Mouse (Mus musculus) yolk sac, embryonic 10.5 days (tissue): ENCODE measurements at regions not wholly inside any gene's neighbourhood (a gene's known extent, or its start where the extent isn't known, plus 50 kb on each side); places are given as distances from the start of the nearest gene placed in this dataset.
A peak's percentile ranks its signal among the peaks of the same experiment; 100 is the strongest.

Experiments
- DNase-seq: peaks from one replicate; pipeline ENCODE4 v3.0.0-alpha.2; 2017; ENCODE audit warnings: low spot score

DNA sequence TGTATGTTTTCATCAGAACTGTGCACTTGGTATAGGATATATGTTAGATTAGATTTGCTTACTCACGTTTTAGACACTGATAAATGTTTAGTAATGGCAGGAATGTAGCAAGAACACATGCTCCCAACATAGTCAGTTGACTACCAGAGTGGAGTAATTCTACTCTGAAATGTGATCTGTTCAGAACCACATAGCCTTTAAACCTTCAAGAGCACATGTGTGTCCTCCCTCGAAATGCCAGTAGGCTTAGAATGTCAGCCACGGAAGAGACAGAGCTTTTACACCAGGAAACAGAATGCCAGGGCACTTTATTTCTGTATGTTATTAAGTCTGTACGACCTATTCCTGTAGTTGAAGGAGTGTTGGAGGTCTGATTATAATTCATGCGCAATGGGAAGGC, 51.3 kb upstream of the Cd28 start:
- no peak for DNase-seq

DNA sequence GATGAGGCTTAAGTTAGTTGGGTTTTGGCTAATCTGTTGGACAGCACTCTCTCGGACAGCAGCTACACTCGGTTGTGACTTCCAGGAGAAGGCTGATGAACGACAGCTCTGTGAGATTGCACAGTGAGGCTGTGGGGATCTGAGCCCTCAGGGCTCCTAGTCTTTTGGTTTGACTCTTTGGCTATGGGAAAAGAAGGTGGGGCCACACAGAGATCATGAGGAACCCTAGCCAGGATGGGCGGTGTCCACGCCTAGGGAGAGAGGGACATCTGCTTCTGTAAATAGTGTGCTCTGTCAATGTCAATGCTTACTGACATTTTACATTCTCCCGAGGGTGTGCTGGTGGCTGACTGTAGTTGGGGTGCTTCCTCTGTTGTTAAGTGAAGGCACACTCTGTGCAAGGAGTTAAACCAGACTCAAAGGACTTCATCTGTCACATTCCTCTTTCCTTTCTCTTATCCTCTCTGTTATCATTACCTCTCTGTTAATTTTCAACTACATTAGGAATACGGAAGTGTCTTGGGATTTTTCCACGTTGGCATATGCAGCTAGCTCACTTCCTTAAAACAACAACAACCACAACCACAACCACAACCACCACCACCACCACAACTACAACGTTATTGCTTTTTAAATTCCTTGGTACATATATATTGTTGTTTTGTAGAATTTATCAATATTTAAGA, 54.2 kb upstream of the Cd28 start:
- DNase-seq: peak; percentile 68

DNA sequence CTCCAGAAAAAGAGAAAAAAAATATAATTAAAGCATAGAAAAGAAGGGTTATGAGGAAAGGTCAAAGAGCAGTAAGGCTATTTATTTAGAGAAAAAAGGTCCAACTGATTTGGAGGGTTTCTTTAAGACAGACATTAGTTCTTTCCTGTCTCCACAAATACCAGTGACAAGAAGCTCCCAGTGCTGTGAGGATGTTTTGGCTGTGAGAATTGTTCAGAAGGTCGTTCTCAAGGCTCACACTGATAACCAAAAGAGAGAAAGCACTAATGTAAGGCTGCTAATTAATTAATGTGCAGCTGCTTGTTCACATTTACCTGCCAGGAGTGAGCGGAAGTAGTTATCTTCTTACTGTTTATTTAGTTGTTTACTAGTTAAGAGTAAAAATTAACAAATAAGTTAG, 54.7 kb upstream of the Cd28 start:
- DNase-seq: no peak

- peak; percentile 32 for DNase-seq
These were observed 57.0 kb upstream of the Cd28 start for GRCm38 (mm10) chr1:60659604-60660003.

DNA sequence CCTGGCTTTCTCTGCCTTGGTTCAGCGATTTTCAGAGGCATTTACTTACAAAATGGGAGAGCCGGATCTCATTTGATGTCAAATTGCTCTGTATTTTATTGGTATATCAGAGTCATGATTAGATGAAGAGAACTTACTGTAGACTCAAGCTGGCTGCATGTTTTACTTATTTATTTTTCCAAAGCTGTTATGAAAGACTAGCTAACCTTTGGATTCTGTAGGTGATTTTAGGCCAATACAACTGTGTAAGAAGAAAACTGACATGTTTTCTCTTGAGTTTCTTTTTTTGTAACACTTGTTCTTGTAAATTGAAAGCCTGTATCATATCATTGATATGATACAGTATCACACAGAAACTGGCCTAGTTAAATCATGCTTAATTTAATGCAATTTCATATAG, 57.6 kb upstream of the Cd28 start:
- DNase-seq: no peak

- DNase-seq: no peak
These were observed 58.2 kb upstream of the Cd28 start for GRCm38 (mm10) chr1:60658383-60658782.

- DNase-seq: peak; percentile 7
These were observed 59.1 kb upstream of the Cd28 start for GRCm38 (mm10) chr1:60657511-60657910.

DNA sequence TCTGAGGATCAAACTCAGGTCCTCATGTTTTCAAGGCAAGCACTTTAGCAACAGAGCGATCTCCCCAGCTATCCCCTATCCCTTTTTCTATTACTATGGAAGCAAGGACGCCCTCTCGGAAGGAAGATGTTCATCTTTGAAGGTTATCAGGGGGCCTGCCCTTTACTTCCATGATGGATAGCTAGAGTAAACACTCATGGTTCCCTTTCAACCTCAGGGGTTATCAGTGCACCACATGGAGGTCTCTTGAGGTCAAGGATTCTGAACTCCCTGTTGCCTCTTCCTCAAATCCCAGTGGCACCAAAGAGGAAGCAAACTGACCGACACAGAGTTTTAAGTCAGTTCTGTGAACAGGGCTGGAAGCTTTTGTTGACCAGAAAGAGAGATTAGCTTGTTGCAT, 59.6 kb upstream of the Cd28 start:
- peak; percentile 79 for DNase-seq

DNA sequence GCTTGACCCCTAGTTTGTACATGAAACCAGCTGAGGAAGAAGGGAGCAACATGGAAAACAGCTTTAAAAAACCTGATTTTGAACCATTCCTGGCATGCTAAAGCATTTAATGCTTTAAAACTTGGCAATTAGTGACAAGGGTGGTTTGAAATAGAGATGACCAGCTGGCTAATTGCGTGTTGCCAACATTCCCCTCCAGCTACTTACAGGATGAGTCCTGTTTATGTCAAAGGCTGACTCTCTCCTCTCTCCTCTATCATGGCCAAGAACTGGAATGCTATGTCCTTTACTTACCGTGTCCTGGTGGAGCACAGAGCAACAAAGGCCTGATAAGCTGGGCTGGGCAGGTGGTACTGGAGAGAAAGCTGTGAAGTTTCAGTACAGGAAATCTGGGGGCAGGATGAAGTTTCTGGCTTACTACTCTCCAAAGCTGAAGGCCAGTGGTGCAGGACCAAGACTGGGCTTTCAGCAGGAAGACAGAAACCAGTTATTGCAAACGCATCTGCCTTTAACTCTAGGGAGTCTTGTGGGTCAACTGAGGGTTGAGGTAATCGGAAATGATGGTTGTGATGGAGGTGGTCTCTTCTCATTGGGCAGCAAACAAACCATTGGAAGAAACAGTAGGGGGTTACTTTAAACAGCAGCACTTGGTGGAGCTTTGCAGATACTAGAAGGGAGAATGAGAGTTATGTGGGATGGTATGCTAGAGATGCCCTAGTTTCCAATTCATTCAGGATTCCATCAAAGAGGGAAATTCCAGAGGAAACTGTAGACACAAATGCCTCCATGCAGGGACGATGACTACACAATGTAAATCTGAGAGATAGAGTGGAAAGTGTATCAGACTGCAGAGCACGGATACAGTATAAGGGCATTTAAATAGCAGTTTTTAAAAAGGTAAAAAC, 60.7 kb upstream of the Cd28 start:
- no peak for DNase-seq

DNA sequence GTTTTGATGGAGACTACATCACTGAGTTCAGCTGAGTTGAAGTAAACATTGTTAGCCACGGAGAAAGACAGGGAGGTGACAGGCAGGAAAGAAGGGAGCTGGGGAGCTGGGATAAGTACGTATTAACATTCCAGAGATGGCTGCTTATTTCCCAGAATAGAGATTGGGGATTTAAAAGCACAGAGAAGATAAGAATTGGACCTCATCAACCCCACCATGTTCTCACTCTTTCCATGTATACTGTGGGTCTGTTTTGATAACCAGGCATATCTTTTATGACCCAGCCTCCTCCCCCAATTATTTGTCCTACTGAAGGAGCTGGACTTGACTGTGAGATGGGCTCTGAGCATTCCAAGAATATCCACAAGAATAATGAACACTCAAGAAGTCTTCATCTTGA, 61.4 kb upstream of the Cd28 start:
- DNase-seq: no peak

DNA sequence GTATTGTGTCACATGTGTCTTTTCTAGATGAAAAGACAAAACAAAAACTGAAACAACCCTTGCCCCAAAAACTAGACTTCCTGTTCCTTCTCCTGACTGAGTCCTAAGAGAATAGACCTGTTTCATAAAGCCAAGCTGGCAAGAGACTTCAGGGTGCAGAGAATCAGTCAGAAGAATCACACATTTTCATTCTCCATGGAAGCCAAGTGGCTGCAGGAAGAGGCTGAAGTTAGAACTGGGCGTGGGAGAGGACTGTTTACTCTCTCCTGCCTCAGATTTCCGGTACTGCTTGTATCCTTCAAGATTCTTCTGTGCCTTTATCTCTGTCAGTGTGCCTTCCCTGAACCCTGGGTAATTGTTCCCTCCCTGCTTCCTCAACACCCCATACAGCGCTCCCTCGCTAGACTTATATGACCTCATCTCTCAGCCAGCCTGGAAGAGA, 64.0 kb upstream of the Cd28 start:
- DNase-seq: peak; percentile 26

- no peak for DNase-seq
These were observed 66.4 kb upstream of the Cd28 start for GRCm38 (mm10) chr1:60650158-60650557.

- DNase-seq: no peak
These were observed 67.2 kb upstream of the Cd28 start for GRCm38 (mm10) chr1:60649303-60649850.

DNA sequence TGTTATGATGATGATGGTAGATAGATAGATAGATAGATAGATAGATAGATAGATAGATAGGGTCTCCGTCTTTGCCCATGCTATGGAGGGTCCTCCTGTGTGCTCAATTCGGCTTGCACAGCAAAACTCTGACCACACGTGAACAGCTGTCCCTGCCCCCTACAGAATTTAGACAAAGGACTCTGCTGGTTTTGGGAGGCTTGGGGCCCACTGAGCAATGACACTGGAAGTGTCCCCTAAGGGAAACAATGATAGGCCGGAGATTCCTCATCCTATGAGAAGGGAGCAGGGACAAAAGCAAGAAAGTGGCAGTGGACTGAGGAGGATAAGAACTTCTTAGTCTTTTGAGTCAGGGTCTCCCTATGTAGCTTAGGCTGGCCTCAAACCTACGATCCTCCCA, 69.8 kb upstream of the Cd28 start:
- DNase-seq: no peak

DNA sequence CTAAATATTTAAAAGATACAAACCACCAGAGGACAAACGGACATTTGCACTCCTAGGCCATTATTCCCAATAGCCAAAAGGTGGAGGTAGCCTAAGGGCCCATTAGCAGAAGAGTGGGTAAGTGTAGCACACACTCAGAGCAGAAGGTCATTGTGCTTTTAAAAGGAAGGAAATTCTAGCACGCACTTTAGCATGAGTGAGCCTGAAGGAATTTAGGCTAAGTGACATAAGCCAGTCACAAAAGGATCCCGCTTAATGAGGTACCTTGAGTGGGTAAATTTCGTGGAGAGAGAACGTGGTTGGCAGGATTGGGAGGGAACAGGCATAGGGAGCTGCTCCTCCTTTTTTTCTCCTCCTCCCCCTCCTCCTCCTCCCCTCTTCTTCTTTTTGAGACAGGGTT, 70.4 kb upstream of the Cd28 start:
- DNase-seq: no peak

GRCm38 (mm10) chr1:60645176-60645575, 71.4 kb upstream of the Cd28 start:
- no peak for DNase-seq

DNA sequence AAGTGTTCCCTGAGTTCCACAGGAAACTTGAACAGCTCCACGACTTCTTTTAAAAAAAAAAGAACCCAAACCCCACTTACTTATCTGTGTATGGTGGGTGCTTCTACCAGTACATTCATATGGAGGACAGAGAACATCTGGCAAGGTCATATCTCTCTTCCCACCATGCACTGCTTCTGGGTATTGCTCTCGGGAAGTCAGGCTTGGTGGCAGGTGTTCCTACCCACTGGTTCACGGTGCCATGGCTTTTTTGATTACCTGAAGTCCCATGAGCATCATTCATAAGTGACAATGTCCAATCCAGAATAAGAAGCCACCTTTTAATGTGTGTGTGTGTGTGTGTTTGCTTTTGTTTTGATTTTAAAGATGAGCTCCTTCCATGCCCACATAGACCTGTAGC, 73.8 kb upstream of the Cd28 start:
- no peak for DNase-seq

DNA sequence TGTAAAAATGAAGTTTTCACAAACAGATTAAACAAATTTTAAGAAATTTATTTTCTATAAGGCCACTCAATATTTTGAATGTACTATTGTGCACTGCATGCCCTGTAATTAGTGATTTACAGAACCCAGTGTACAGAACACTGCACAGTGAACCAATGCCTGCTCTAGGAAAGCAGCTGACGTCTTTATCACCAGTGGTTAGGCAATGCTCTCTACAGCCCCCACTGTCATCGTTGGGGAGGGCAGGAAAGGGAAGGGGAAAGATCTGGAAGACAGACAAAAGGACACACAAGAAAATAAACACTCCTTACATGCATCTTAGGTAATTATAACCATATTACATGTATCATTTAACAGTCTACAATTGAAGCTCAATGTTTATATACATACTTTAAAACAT, 74.4 kb upstream of the Cd28 start:
- no peak for DNase-seq

- no peak for DNase-seq
These were observed 74.4 kb upstream of the Raph1 start for GRCm38 (mm10) chr1:60641324-60641764.

DNA sequence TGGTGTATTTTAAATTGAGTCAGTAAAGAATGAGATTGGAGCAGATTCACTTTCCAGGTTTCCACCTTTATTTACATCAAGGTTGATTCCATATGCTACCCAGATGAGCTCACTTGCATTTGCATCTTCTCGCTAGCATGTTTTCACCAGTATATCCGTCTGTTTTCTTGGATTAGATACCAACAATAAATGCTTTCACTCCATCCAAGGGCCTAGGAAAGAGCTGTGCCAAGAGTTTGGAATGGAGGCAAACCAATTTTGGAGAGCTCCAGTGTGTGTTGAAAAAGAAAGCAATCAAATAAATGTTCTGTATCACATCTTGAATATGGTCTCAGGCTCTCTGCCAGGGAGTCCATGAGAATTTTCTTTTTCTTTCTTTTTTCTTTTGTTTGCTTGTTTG, 72.6 kb upstream of the Raph1 start:
- no peak for DNase-seq

DNA sequence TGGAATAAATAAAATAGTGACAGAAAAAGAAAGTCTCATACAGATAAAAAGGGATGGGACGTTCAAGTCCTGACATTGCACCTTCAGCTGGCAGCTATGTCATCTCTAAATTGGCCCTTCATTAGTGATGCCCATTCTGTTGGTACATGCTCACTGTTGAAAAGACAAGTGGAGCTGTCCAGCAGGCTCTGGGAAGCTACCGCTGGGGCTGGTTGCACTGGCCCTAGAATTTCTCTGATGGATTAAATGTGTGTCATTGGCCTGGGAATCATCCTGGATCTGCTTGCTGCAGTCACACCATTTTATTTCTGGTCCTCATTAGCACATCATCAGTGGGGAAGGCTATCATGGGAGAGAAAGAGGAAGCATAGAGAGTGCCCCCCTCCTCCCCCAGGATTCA, 72.2 kb upstream of the Raph1 start:
- no peak for DNase-seq

DNA sequence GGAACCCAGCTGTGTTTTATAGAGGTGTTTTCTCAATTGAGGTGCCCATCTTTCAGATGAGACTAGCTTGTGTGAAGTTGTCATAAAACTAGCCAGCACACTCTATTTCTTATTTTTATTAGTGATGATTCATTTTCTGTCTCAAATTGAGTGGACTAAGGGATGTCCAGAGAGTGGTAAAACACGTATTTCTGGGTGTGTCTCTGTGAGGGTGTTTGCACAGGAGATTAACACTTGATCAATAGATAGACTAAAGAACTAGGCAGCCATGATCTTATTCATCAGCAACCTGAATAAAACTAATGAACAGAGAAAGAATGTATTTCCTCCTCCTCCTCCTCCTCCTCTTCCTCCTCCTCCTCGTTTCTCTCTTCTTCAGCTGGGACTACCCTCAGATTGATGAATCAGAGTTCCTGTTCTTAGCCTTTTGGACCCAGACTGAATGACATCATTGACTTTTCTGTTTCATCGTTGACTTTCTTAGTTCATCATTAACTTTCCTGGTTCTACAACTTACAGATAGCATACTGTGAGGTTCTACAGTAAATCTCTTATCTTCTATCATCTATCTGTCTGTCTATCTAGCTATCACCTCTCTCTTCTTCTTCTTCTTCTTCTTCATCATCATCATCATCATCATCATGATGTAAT, 70.0 kb upstream of the Raph1 start:
- DNase-seq: no peak
